Mouse (Mus musculus): ENCODE measurements around the gene 9430015G10Rik.

The 9430015G10Rik gene

DNA sequence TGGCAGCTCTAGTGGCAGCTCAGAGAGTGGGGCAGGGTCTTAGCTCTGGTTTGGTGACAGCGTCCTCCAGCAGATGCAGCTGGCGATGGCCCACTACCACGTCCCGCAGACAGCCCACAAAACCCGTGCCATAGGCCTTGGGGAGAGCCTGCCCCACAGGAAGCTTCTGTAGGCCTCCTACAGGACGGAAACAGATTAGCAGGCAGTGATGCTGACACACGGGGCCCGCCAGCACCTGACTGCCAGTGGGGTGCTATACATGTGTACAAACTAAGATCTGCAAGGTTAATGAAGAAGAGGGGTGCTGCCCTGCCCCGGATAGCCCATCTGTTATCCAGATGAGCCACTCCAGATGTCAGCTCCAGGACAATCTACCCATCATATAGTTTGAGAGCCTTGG lies 56.7 kb downstream of the 9430015G10Rik start:
- in situ Hi-C loops (cut with MboI, MseI): no loop called here

DNA sequence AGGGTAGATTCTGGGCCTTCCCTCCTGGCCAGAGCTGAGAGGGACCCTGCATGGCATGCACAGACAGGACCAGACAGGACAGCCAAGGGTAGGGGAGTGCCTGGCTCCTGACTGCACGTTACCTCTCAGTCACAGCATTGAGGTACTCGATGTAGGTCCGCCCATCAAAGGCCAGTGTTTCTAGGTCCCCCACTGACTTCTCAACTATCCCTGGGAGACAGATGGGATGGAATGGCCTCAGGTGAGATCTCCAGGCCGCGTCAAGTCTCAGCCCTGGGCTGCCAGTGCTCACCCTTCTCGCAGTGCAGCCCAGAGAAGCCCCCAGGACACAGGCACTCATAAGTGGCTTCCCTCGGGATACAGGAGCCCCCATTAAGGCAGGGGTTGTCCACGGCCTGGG lies 58.8 kb downstream of the 9430015G10Rik start:
- in situ Hi-C loops (cut with MboI, MseI): no loop called here

DNA sequence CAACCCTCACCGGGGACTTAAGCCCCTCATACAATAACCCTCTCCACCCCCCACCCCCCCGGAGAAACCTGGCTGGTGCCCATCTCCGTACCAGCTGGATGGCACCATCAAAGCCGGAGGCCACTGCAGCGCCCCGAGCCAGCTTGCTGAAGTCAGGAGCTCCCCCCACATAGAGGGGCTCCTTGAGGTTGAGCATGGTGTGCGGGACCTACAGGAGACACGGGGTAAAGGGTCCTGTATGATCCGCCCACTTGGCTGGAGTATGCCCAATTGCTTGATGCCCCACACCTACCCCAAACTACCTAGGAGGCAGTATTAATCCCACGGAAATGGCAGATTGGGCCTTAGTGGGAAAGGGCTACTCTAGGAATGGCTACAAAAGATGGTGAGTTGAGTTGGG lies 59.3 kb downstream of the 9430015G10Rik start:
- in situ Hi-C loops (cut with MboI, MseI): no loop called here

DNA sequence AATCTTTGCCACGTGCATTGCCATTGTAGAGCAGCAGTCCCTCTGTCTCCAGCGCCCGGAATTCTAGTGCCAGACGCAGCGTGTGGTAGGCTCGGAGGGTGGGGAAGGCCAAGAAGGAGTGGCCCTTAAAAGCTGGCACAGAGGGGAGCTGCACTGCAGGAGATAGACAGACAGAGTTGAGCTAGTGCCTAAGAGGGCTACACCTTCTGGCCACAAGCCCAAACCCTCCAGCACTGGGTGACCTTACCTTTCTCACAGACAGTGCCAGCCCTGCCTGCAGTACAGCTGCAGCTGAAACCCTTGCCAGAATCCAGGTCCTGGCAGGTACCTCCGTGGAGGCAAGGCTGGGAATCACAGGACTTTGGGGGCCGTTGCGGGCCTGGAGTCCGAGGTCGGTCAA lies 62.0 kb downstream of the 9430015G10Rik start:
- in situ Hi-C loops (cut with MboI, MseI): loop anchor here in 1 of 2 experiments (5.0 to 10.0 kb wide), 2 partner anchors 120 to 647 kb away; no protein-coding TSS in a partner anchor
